8 mouse cellular contexts compared by ENCODE assay signal in genomic region chr16:23981925-23982851, GRCm38 (mm10). TPM values are rescaled to one million over a fixed set of nuclear protein-coding genes. Genes with fewer than 3 reads are reported as not detected.
A peak's percentile ranks its signal among the peaks of the same experiment; 100 is the strongest.
DNase-seq lines count a peak whose midpoint lies in the region; ATAC-seq and TF ChIP-seq lines count a peak whose summit lies in the region.

No protein-coding gene starts in this region.

- H3K4me1 ChIP-seq in hindbrain, postnatal 0 days (ENCODE audit: insufficient read depth, low read length) = 0 out of 2 replicates have a peak, but pooled peaks cover 4% of the 10 kb centered on the region

- peak overlapping the region; percentile 77 for H3K4me2 ChIP-seq in hindbrain, postnatal 0 days (ENCODE audit: low read depth, low read length)

- WGBS in hindbrain, postnatal 0 days = 3% methylated on average over 28 of the region's 28 CpGs

- peak; percentile 90 for DNase-seq in gastrocnemius, adult 2 months
- peak; percentile 93 for DNase-seq in hindbrain, postnatal 0 days (ENCODE audit: low spot score)
- DNase-seq in left cerebral cortex, adult 2 months (ENCODE audit: extremely low spot score in 1 of 2, low spot score in 2 of 2) = peak; percentile 69 to 72
- peak; percentile 72 for DNase-seq in right cerebral cortex, postnatal 14 days
- DNase-seq in urinary bladder, postnatal 4 days (ENCODE audit: low spot score in 2 of 2) = peak; percentile 72 to 86

- no peaks in the 10 kb centered on the region for H3K36me3 ChIP-seq in hindbrain, postnatal 0 days (ENCODE audit: insufficient read depth, low read length)

- peak overlapping the region; percentile 99 for H3K27ac ChIP-seq in gastrocnemius, adult 2 months
- peak overlapping the region; percentile 71 for H3K27ac ChIP-seq in hindbrain, postnatal 0 days
- peak overlapping the region; percentile 61 for H3K27ac ChIP-seq in left cerebral cortex, adult 2 months

- peak overlapping the region; percentile 38; the same call in 1 of the 2 replicates for H3K9ac ChIP-seq in hindbrain, postnatal 0 days (replicated peaks; ENCODE audit: low read length)

- TF ChIP-seq CTCF in gastrocnemius, adult 2 months (IDR thresholded peaks at IDR 0.05) = peak; percentile 75
- peak; percentile 77 for TF ChIP-seq CTCF in hindbrain, postnatal 0 days (IDR thresholded peaks at IDR 0.05; ENCODE audit: low read depth)
- peak; percentile 78 for TF ChIP-seq CTCF in left cerebral cortex, adult 2 months (IDR thresholded peaks at IDR 0.05)

- H3K27me3 ChIP-seq in hindbrain, postnatal 0 days (ENCODE audit: insufficient read depth, low read length) = peaks cover 19% of the 10 kb centered on the region; the same call in 1 of the 2 replicates

- no peaks in the 10 kb centered on the region for H3K9me3 ChIP-seq in hindbrain, postnatal 0 days (ENCODE audit: low read length)

- peak overlapping the region; percentile 94 for H3K4me3 ChIP-seq in gastrocnemius, adult 2 months
- H3K4me3 ChIP-seq in hindbrain, postnatal 0 days (ENCODE audit: low read length) = peak overlapping the region; percentile 36
- peak overlapping the region; percentile 50 for H3K4me3 ChIP-seq in left cerebral cortex, adult 2 months

- peak; percentile 32 for ATAC-seq in activated CD4-positive, CD25-positive, alpha-beta regulatory T cell, adult 4 months
- peak; percentile 57 for ATAC-seq in common myeloid progenitor, adult 5-6 weeks (replicated peaks; ENCODE audit: low read depth, poor library complexity, severe bottlenecking)
- peak; percentile 86 for ATAC-seq in hindbrain, postnatal 0 days
- ATAC-seq in megakaryocyte, adult 5-6 weeks (ENCODE audit: poor library complexity, severe bottlenecking) = peak; percentile 39

- intact Hi-C loops in gastrocnemius, adult 2 months (cut with DNase I) = loop anchor here (2.0 to 5.0 kb wide), 6 partner anchors 501 to 1365 kb away; no protein-coding TSS in a partner anchor
- intact Hi-C loops in left cerebral cortex, adult 2 months (cut with DNase I) = loop anchor here (1.0 to 5.0 kb wide), 3 partner anchors 980 to 1980 kb away; no protein-coding TSS in a partner anchor

RNA-seq across cellular contexts. Expression of gene Gm37419, which starts 6.1 kb away (rescaled TPM):
- polyA plus RNA-seq in activated CD4-positive, CD25-positive, alpha-beta regulatory T cell, adult 4 months (2017; shearing (Covaris generic)) = not detected
- total RNA-seq in common myeloid progenitor, adult 5-6 weeks (2017) = not detected in 2 replicates
- total RNA-seq in gastrocnemius, adult 2 months (2021) = not detected
- not detected in 2 replicates for total RNA-seq in hindbrain, postnatal 0 days (2014; rRNA removed)
- not detected in 2 replicates for polyA plus RNA-seq in hindbrain, postnatal 0 days (2015; fragmentation: Nextera tagmentation; extraction: Ambion mirVana)
- not detected for total RNA-seq in left cerebral cortex, adult 2 months (2021)
- total RNA-seq in megakaryocyte, adult 5-6 weeks (2015) = not detected in 2 replicates
- not detected in 2 replicates for total RNA-seq in megakaryocyte, adult 5-6 weeks (2017)

RNA-seq across cellular contexts. Expression of gene Bcl6, which starts 6.5 kb away (rescaled TPM):
- 10 to 100 TPM in 1 of 2 experiments, 1 to 10 TPM in 1; 4.3 to 12.9 TPM for polyA plus RNA-seq in activated CD4-positive, CD25-positive, alpha-beta regulatory T cell, adult 4 months (2017; shearing (Covaris generic))
- 1.5 and 1.9 TPM in 2 replicates for total RNA-seq in common myeloid progenitor, adult 5-6 weeks (2017)
- total RNA-seq in gastrocnemius, adult 2 months (2021) = 10 to 100 TPM; 62.7 to 71.2 TPM
- 1.8 and 4.6 TPM in 2 replicates for total RNA-seq in hindbrain, postnatal 0 days (2014; rRNA removed)
- 0.34 and 0.44 TPM in 2 replicates for polyA plus RNA-seq in hindbrain, postnatal 0 days (2015; fragmentation: Nextera tagmentation; extraction: Ambion mirVana)
- total RNA-seq in left cerebral cortex, adult 2 months (2021) = 10 to 100 TPM; 30.8 to 36.8 TPM
- 31.7 and 35.0 TPM in 2 replicates for total RNA-seq in megakaryocyte, adult 5-6 weeks (2015)
- 22.1 and 23.4 TPM in 2 replicates for total RNA-seq in megakaryocyte, adult 5-6 weeks (2017)

RNA-seq across cellular contexts. Expression of gene Rtp2, which starts 50.0 kb away (rescaled TPM):
- not detected for polyA plus RNA-seq in activated CD4-positive, CD25-positive, alpha-beta regulatory T cell, adult 4 months (2017; shearing (Covaris generic))
- not detected in 2 replicates for total RNA-seq in common myeloid progenitor, adult 5-6 weeks (2017)
- not detected for total RNA-seq in gastrocnemius, adult 2 months (2021)
- total RNA-seq in hindbrain, postnatal 0 days (2014; rRNA removed) = not detected in 2 replicates
- 0.24 and 0.25 TPM in 2 replicates for polyA plus RNA-seq in hindbrain, postnatal 0 days (2015; fragmentation: Nextera tagmentation; extraction: Ambion mirVana)
- total RNA-seq in left cerebral cortex, adult 2 months (2021) = not detected
- not detected in 2 replicates for total RNA-seq in megakaryocyte, adult 5-6 weeks (2015)
- not detected in 2 replicates for total RNA-seq in megakaryocyte, adult 5-6 weeks (2017)

Comparison
In these comparisons a context has a peak if more than half of its experiments do, and no peak if none do; other contexts are left out.
1. Peak in every context shown above with its lines: DNase-seq, ATAC-seq, H3K4me3 ChIP-seq and H3K27ac ChIP-seq.
2. ATAC-seq: peak in every context shown above with its lines; median percentile 86 in hindbrain, postnatal 0 days; 57 in common myeloid progenitor, adult 5-6 weeks; 39 in megakaryocyte, adult 5-6 weeks; 32 in activated CD4-positive, CD25-positive, alpha-beta regulatory T cell, adult 4 months.
3. H3K4me3 ChIP-seq: peak in every context shown above with its lines; median percentile 94 in gastrocnemius, adult 2 months; 50 in left cerebral cortex, adult 2 months; 36 in hindbrain, postnatal 0 days.